Mouse (Mus musculus) neural tube, embryonic 15.5 days (tissue): ENCODE measurements around the gene Gsg1l. TPM values are rescaled to one million over a fixed set of nuclear protein-coding genes. Genes with fewer than 3 reads are reported as not detected.
A peak's percentile ranks its signal among the peaks of the same experiment; 100 is the strongest.

Experiments
- ATAC-seq: fragments of 200-750 bp; cut with Nextera tagmentation; 2 replicates; pipeline ENCODE4 v1.8.0; 2017; ENCODE audit warnings: mild to moderate bottlenecking, moderate TSS enrichment, moderate library complexity; ENCODE audit not compliant: low FRiP score
- H3K27ac ChIP-seq: fragments of 300-500 bp; sonication (generic); replicated peaks from 2 replicates; pipeline ENCODE4 v1.5.1; 2015; ENCODE audit warnings: mild to moderate bottlenecking, inconsistent platforms
- H3K27me3 ChIP-seq: fragments of 300-500 bp; sonication (generic); replicated peaks from 2 replicates; pipeline ENCODE4 v1.6.1; 2015; ENCODE audit warnings: inconsistent platforms
- H3K36me3 ChIP-seq: fragments of 300-500 bp; sonication (generic); 2 replicates; pipeline ENCODE4 v1.6.1; 2015; ENCODE audit warnings: inconsistent platforms
- H3K4me1 ChIP-seq: fragments of 300-500 bp; sonication (generic); 2 replicates; pipeline ENCODE4 v1.6.1; 2015; ENCODE audit warnings: inconsistent platforms
- H3K4me2 ChIP-seq: fragments of 300-500 bp; sonication (generic); 2 replicates; pipeline ENCODE4 v1.6.1; 2015; ENCODE audit warnings: inconsistent platforms, mild to moderate bottlenecking, moderate library complexity
- H3K4me3 ChIP-seq: fragments of 300-500 bp; sonication (generic); replicated peaks from 2 replicates; pipeline ENCODE4 v1.5.1; 2015; ENCODE audit warnings: mild to moderate bottlenecking, inconsistent platforms
- H3K9ac ChIP-seq: fragments of 300-500 bp; sonication (generic); replicated peaks from 2 replicates; pipeline ENCODE4 v1.6.1; 2015; ENCODE audit warnings: mild to moderate bottlenecking, inconsistent platforms
- H3K9me3 ChIP-seq: fragments of 300-500 bp; sonication (generic); replicated peaks from 2 replicates; pipeline ENCODE4 v1.6.1; 2016; ENCODE audit warnings: inconsistent platforms
- WGBS: fragments of 180-500 bp; shearing (Covaris S2); methylation state at CpG from one replicate; pipeline ENCODE4 v1.1.7; 2015; ENCODE audit warnings: mixed read lengths; 5-methylcytosine and 5-hydroxymethylcytosine counted together
- polyA plus RNA-seq: library from polyadenylated mRNA; unstranded; fragments of >200 nt; fragmentation: Nextera tagmentation; extraction: Ambion mirVana; gene quantifications from 2 replicates; pipeline ENCODE4 v1.2.1, GENCODE M21; 2015

Gsg1l gene
- polyA plus RNA-seq, 1 experiment from 2014 or later = 14.4 TPM

GRCm38 (mm10) chr7:125992356-125992891, 89.8 kb downstream of the Gsg1l start:
- Histone ChIP-seq H3K27me3 (no peaks in the 10 kb centered on the region), H3K4me2 (no peak overlapping the region), H3K9ac (no peak overlapping the region), H3K4me3 (no peak overlapping the region), H3K4me1 (0 out of 2 replicates have a peak, but pooled peaks cover 10% of the 10 kb centered on the region), H3K27ac (no peak overlapping the region; the same call in 1 of the 2 replicates), H3K9me3 (no peaks in the 10 kb centered on the region), H3K36me3 (no peaks in the 10 kb centered on the region)
- WGBS = 52% methylated on average over 6 of the region's 6 CpGs
- no peak for ATAC-seq

GRCm38 (mm10) chr7:125991846-125992245, 90.4 kb downstream of the Gsg1l start:
- Histone ChIP-seq H3K4me1 (0 out of 2 replicates have a peak, but pooled peaks cover 10% of the 10 kb centered on the region), H3K27ac (peak overlapping the region; percentile 29), H3K27me3 (no peaks in the 10 kb centered on the region), H3K4me2 (no peak overlapping the region), H3K9ac (no peak overlapping the region), H3K36me3 (no peaks in the 10 kb centered on the region), H3K4me3 (no peak overlapping the region), H3K9me3 (no peaks in the 10 kb centered on the region)
- ATAC-seq = no peak
- WGBS = 26% methylated on average over 2 of the region's 2 CpGs

- no peak overlapping the region for H3K4me3 ChIP-seq
- no peak overlapping the region for H3K9ac ChIP-seq
- no peak overlapping the region for H3K27ac ChIP-seq
- H3K4me1 ChIP-seq = 0 out of 2 replicates have a peak, but pooled peaks cover 10% of the 10 kb centered on the region
- no peak overlapping the region for H3K4me2 ChIP-seq
- no peak for ATAC-seq
- H3K36me3 ChIP-seq = no peaks in the 10 kb centered on the region
- no peaks in the 10 kb centered on the region for H3K9me3 ChIP-seq
- WGBS = 81% methylated on average over 7 of the region's 7 CpGs
- H3K27me3 ChIP-seq = no peaks in the 10 kb centered on the region
These were observed 92.2 kb downstream of the Gsg1l start for GRCm38 (mm10) chr7:125989969-125990368.

GRCm38 (mm10) chr7:125989489-125989888, 92.7 kb downstream of the Gsg1l start:
- ATAC-seq = no peak
- H3K9ac ChIP-seq = no peak overlapping the region
- H3K4me2 ChIP-seq = no peak overlapping the region
- H3K4me1 ChIP-seq = 0 out of 2 replicates have a peak, but pooled peaks cover 10% of the 10 kb centered on the region
- no peaks in the 10 kb centered on the region for H3K9me3 ChIP-seq
- no peaks in the 10 kb centered on the region for H3K27me3 ChIP-seq
- 34% methylated on average over 4 of the region's 4 CpGs for WGBS
- no peaks in the 10 kb centered on the region for H3K36me3 ChIP-seq
- no peak overlapping the region for H3K27ac ChIP-seq
- no peak overlapping the region for H3K4me3 ChIP-seq

- no peak for ATAC-seq
- no peak overlapping the region for H3K4me2 ChIP-seq
- H3K9ac ChIP-seq = no peak overlapping the region
- H3K9me3 ChIP-seq = no peaks in the 10 kb centered on the region
- H3K4me1 ChIP-seq = peaks cover 19% of the 10 kb centered on the region
- no peak overlapping the region for H3K27ac ChIP-seq
- H3K27me3 ChIP-seq = no peaks in the 10 kb centered on the region
- H3K4me3 ChIP-seq = no peak overlapping the region
- H3K36me3 ChIP-seq = no peaks in the 10 kb centered on the region
- WGBS = 80% methylated on average over 3 of the region's 3 CpGs
These were observed 93.9 kb downstream of the Gsg1l start for GRCm38 (mm10) chr7:125988326-125988725.

- WGBS = 74% methylated on average over 3 of the region's 3 CpGs
- Histone ChIP-seq H3K9me3 (no peaks in the 10 kb centered on the region), H3K4me3 (no peak overlapping the region), H3K27me3 (no peaks in the 10 kb centered on the region), H3K27ac (no peak overlapping the region), H3K4me2 (no peak overlapping the region), H3K36me3 (no peaks in the 10 kb centered on the region), H3K9ac (no peak overlapping the region), H3K4me1 (peaks cover 18% of the 10 kb centered on the region)
- ATAC-seq = no peak
These were observed 95.1 kb downstream of the Gsg1l start for GRCm38 (mm10) chr7:125987117-125987516.

GRCm38 (mm10) chr7:125985565-125985964, 96.6 kb downstream of the Gsg1l start:
- Histone ChIP-seq H3K27ac (no peak overlapping the region), H3K4me3 (no peak overlapping the region), H3K9me3 (no peaks in the 10 kb centered on the region), H3K27me3 (no peaks in the 10 kb centered on the region), H3K36me3 (no peaks in the 10 kb centered on the region), H3K4me1 (peaks cover 15% of the 10 kb centered on the region), H3K9ac (no peak overlapping the region), H3K4me2 (no peak overlapping the region)
- WGBS = 80% methylated on average over 10 of the region's 10 CpGs
- no peak for ATAC-seq

- no peak overlapping the region for H3K4me3 ChIP-seq
- no peaks in the 10 kb centered on the region for H3K36me3 ChIP-seq
- ATAC-seq = 0 out of 2 replicates have a peak, but pooled peaks have one; percentile 21
- 46% methylated on average over 12 of the region's 12 CpGs for WGBS
- no peak overlapping the region for H3K4me2 ChIP-seq
- H3K27ac ChIP-seq = 0 out of 2 replicates have a peak overlapping the region, but pooled peaks have one; percentile 9
- H3K9me3 ChIP-seq = no peaks in the 10 kb centered on the region
- no peak overlapping the region for H3K9ac ChIP-seq
- H3K27me3 ChIP-seq = no peaks in the 10 kb centered on the region
- H3K4me1 ChIP-seq = peaks cover 10% of the 10 kb centered on the region
These were observed 98.0 kb downstream of the Gsg1l start for GRCm38 (mm10) chr7:125983902-125984841.

- no peak for ATAC-seq
- H3K4me2 ChIP-seq = no peak overlapping the region
- WGBS = 83% methylated on average over 8 of the region's 8 CpGs
- no peaks in the 10 kb centered on the region for H3K9me3 ChIP-seq
- H3K9ac ChIP-seq = no peak overlapping the region
- H3K27ac ChIP-seq = no peak overlapping the region
- H3K4me1 ChIP-seq = peaks cover 15% of the 10 kb centered on the region
- H3K4me3 ChIP-seq = no peak overlapping the region
- no peaks in the 10 kb centered on the region for H3K36me3 ChIP-seq
- no peaks in the 10 kb centered on the region for H3K27me3 ChIP-seq
These were observed 102.6 kb downstream of the Gsg1l start for GRCm38 (mm10) chr7:125979591-125979990.

- Histone ChIP-seq H3K36me3 (no peaks in the 10 kb centered on the region), H3K4me2 (no peak overlapping the region), H3K9me3 (no peaks in the 10 kb centered on the region), H3K4me1 (peaks cover 22% of the 10 kb centered on the region), H3K27me3 (no peaks in the 10 kb centered on the region), H3K27ac (no peak overlapping the region), H3K9ac (no peak overlapping the region), H3K4me3 (no peak overlapping the region)
- ATAC-seq = no peak
- WGBS = 71% methylated on average over 9 of the region's 9 CpGs
These were observed 105.5 kb downstream of the Gsg1l start for GRCm38 (mm10) chr7:125976695-125977094.

GRCm38 (mm10) chr7:125975414-125975813, 106.8 kb downstream of the Gsg1l start:
- H3K9me3 ChIP-seq = no peaks in the 10 kb centered on the region
- no peak overlapping the region for H3K27ac ChIP-seq
- H3K36me3 ChIP-seq = no peaks in the 10 kb centered on the region
- peaks cover 22% of the 10 kb centered on the region for H3K4me1 ChIP-seq
- H3K4me3 ChIP-seq = no peak overlapping the region
- no peak overlapping the region for H3K9ac ChIP-seq
- no peak for ATAC-seq
- WGBS = 78% methylated on average over 6 of the region's 6 CpGs
- H3K27me3 ChIP-seq = no peaks in the 10 kb centered on the region
- no peak overlapping the region for H3K4me2 ChIP-seq

GRCm38 (mm10) chr7:125973874-125974273, 108.3 kb downstream of the Gsg1l start:
- H3K4me1 ChIP-seq = peaks cover 22% of the 10 kb centered on the region
- ATAC-seq = no peak
- H3K9me3 ChIP-seq = no peaks in the 10 kb centered on the region
- no peak overlapping the region for H3K27ac ChIP-seq
- H3K4me2 ChIP-seq = no peak overlapping the region
- H3K27me3 ChIP-seq = no peaks in the 10 kb centered on the region
- no peak overlapping the region for H3K9ac ChIP-seq
- WGBS = 58% methylated on average over 4 of the region's 4 CpGs
- no peak overlapping the region for H3K4me3 ChIP-seq
- no peaks in the 10 kb centered on the region for H3K36me3 ChIP-seq
